Mouse (Mus musculus): Measurements from ENCODE around the gene Rgs6. TPM values are rescaled to one million over a fixed set of nuclear protein-coding genes. Genes with fewer than 3 reads are reported as not detected.

The Rgs6 gene
- total RNA-seq, 2 experiments from 2014 or later, result 2.6 to 2.8 TPM

- no peak for DNase-seq
These were observed 168.7 kb downstream of the Rgs6 start for GRCm38 (mm10) chr12:82756756-82757155.

GRCm38 (mm10) chr12:82757367-82757766, 169.3 kb downstream of the Rgs6 start:
- DNase-seq, result no peak

DNA sequence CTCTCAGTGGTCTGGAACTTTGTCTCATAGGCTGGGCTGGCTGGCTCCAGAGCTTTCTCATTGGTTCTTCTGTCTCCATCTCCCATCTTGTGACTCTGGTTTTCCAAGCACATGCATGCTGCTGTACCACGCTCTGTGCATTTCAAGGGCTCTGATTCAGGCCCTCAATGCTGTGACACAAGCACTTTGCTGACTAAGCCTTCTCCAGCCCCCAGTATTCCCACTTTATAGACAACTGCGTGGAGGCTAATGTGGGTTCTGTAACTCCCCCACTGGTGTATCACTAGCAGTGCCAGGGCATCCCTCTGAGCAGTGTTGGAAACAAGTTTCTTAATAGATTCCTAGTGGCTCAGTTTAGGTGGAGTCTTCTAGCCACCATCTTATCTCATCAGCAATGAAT, 174.0 kb downstream of the Rgs6 start:
- no peak for DNase-seq

- DNase-seq, result no peak
These were observed 180.6 kb downstream of the Rgs6 start for GRCm38 (mm10) chr12:82768726-82769125.

DNA sequence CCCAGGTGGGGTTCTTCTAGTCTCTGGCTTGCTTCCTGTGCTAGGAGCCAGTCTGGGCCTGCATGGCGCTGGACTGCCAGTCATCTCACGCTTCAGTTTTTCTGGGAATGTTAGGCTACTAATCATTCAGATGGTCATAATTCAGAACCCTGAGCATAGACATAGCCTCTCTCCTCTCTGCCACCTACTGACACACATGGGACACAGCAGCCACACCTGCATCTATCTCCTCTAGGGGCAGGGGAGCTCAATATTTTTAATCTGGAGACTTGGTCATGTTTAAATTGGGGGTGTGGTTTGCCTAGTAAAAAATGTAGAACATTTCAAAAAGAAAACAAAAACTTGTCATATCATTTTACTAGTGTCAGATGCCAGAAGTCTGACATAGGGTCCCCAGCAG, 184.1 kb downstream of the Rgs6 start:
- no peak for DNase-seq

GRCm38 (mm10) chr12:82774576-82774975, 186.5 kb downstream of the Rgs6 start:
- no peak for DNase-seq

GRCm38 (mm10) chr12:82776686-82777085, 188.6 kb downstream of the Rgs6 start:
- no peak for DNase-seq

- no peak for DNase-seq
These were observed 192.8 kb downstream of the Rgs6 start for GRCm38 (mm10) chr12:82780936-82781335.

GRCm38 (mm10) chr12:82781414-82781813, 193.3 kb downstream of the Rgs6 start:
- no peak for DNase-seq

DNA sequence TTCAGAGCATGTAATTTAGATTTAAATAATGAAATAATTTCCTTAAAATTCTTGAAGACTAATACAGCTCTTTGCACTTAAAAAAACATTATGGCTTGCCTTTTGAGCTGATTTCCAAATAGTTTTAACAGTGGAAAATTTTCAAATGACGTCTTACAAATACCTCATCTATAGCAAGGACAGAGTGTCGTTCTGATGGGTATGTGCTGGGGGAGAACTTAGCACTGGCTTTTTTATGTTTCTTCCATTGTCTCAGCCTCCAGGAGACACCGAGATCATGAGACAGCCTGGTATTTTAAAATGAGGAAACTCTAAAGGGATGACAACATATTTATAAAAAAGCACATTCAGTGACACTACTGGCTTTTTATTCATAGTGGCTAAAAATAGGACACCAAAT, 204.0 kb downstream of the Rgs6 start:
- DNase-seq, result no peak

- no peak for DNase-seq
These were observed 211.8 kb downstream of the Rgs6 start for GRCm38 (mm10) chr12:82799892-82800291.

DNA sequence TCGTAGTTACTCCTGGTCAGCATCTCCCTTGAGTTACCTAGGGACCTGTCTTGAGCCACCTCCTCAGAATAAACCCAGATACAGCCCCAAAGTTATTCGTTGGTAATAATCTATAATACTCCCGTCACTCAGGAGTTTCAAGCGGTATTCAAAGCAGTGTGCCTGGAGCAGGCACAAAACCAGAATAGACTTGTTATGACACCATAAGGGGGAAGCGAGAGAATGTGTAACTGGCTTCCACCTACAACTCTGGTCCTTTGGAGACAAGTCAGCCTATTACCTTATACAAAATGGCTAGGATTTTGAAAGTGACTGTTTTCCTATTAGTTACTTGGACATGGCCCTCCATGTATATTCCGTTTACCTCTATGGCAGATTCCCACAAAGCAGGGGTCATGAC, 213.6 kb downstream of the Rgs6 start:
- no peak for DNase-seq

GRCm38 (mm10) chr12:82802711-82803110, 214.6 kb downstream of the Rgs6 start:
- no peak for DNase-seq

- DNase-seq, result no peak
These were observed 217.1 kb downstream of the Rgs6 start for GRCm38 (mm10) chr12:82805167-82805566.

DNA sequence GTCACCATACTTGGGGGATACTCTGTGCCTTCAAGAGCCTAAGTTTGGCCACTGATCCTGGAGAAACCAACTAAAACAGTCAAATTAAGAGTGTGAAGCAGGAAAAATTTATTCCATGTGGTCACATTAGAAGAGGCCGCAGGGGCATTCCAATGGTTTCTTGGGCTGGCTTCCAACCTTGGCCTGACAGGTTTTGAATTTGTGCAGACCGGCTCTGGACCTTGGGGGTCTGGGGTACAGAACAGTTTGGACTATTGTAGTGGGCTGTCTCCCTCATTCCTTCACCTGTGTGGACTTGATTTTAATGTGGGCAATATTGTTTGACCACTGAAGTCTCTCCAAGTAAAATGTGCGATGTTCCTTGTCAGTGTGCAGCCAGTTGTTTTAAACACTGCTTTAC, 222.5 kb downstream of the Rgs6 start:
- no peak for DNase-seq

DNA sequence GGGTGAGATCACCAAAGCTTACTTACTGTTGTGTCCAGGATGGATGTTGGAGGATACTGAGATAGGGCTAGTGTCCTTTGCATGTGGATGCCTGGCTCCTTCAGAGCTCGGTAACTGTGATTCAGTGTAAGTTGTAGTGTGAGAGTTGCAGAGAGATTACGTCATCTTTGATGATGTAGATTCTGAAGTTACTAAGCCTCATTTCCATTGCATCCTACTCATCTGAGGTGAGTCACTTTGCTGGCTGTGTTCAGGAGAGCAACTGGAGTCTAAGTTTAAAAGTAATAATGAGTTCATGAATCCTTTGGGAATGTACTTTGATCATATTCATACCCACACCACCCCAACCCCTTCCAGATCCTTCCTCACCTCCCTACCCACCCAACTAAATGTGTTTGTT, 227.9 kb downstream of the Rgs6 start:
- DNase-seq, result no peak

- no peak for DNase-seq
These were observed 231.2 kb downstream of the Rgs6 start for GRCm38 (mm10) chr12:82819328-82819727.

- DNase-seq, result no peak
These were observed 231.9 kb downstream of the Rgs6 start for GRCm38 (mm10) chr12:82819991-82820390.

- no peak for DNase-seq
These were observed 234.9 kb downstream of the Rgs6 start for GRCm38 (mm10) chr12:82822821-82823620.

DNA sequence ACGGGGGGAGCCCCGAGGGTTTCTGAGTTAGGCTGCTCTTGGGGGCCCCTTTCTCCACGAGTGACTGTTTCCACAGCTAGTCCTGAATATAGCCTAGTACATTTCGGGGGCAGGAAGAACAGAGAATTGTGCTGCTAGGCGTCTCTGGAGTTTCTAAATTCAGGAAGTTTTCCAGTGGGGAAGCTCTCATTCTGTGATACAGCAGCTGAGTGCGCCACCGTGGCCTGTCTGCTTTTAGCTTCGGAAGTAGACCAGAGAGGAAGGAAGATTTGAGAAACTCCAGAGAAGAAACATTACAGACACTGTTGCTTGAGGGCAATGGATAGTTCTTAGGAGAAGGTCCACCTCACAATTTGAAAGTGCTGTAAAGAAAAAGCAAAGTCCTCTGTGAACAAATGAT, 242.2 kb downstream of the Rgs6 start:
- no peak for DNase-seq

DNA sequence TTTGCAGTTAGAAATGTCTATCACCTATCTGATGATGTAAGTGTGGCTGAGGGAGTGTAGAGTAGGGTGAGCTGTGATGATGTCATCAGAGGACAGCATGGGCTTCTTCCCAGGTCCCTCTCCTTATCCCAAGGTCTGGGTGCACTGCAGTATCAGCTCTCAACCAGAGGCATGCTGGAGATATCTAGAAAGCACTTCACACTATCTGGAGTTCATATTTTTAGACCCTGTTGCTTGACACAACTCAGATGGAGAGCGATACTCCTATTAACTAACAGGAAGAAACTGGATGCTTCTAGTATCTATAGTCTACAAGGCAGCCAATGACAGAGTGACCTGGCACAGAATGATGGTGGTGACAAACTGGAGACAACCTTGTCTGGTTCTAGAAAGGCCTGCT, 250.5 kb downstream of the Rgs6 start:
- no peak for DNase-seq

GRCm38 (mm10) chr12:82841566-82841965, 253.5 kb downstream of the Rgs6 start:
- peak; percentile 4 for DNase-seq

GRCm38 (mm10) chr12:82848304-82848872, 260.3 kb downstream of the Rgs6 start:
- no peak for DNase-seq

- no peak for DNase-seq
These were observed 266.8 kb downstream of the Rgs6 start for GRCm38 (mm10) chr12:82854902-82855301.

All from gastrocnemius, postnatal 10 days (tissue).